Mouse (Mus musculus): Measurements from ENCODE around the gene Sorcs3.

DNA sequence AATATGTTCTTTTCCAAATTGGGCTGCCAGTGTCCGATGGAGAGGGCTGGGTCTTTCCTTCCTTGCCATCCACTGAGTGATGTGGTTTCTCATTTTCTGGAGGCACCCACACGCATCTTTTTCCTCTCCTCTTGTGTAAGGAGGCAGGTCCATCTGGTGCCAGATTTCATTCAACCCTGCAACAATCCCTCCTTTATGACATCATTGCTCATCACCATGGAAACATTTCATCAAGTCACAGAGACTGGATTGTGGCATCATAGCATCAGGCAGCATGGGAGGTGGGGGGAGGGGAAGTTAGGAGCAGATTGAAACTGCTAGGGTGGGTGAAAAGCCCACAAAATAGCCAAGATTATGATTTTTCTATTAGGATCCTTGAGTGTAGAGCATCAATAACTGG lies 35.1 kb downstream of the Sorcs3 start:
- no peak for TF ChIP-seq GATA1 (IDR thresholded peaks at IDR 0.05; ENCODE audit: borderline replicate concordance, low read length)
- no peak for TF ChIP-seq FLI1 (IDR thresholded peaks at IDR 0.05; ENCODE audit: low read length)
